Mouse (Mus musculus): Measurements from ENCODE around the gene Atp5d.

The Atp5d gene

GRCm38 (mm10) chr10:80141243-80141642 is 2.8 kb downstream of the Atp5d start:
- peak; percentile 61 for DNase-seq (ENCODE audit: low spot score)

- peak; percentile 56 for DNase-seq (ENCODE audit: low spot score)
Measured at GRCm38 (mm10) chr10:80141786-80142529, 3.5 kb downstream of the Atp5d start.

GRCm38 (mm10) chr10:80142530-80142925 is 4.1 kb downstream of the Atp5d start:
- DNase-seq (ENCODE audit: low spot score) = no peak

GRCm38 (mm10) chr10:80143664-80144063 is 5.2 kb downstream of the Atp5d start:
- DNase-seq (ENCODE audit: low spot score) = no peak

GRCm38 (mm10) chr10:80144159-80144558 is 5.7 kb downstream of the Atp5d start:
- DNase-seq (ENCODE audit: low spot score) = no peak

GRCm38 (mm10) chr10:80144864-80145838 is 6.7 kb downstream of the Atp5d start:
- peak; percentile 53 for DNase-seq (ENCODE audit: low spot score)

GRCm38 (mm10) chr10:80145896-80146295 is 7.5 kb downstream of the Atp5d start:
- no peak for DNase-seq (ENCODE audit: low spot score)

GRCm38 (mm10) chr10:80146568-80147011 is 8.2 kb downstream of the Atp5d start:
- DNase-seq (ENCODE audit: low spot score) = no peak

GRCm38 (mm10) chr10:80147146-80147718 is 8.8 kb downstream of the Atp5d start:
- DNase-seq (ENCODE audit: low spot score) = no peak

GRCm38 (mm10) chr10:80147719-80148601 is 9.5 kb downstream of the Atp5d start, which contains the start of gene Midn:
TSS of gene Midn (plus strand) at chr10:80148272.
- peak; percentile 88 for DNase-seq (ENCODE audit: low spot score)

- DNase-seq (ENCODE audit: low spot score) = peak; percentile 93
Measured at GRCm38 (mm10) chr10:80148610-80149290, 10.3 kb downstream of the Atp5d start.

GRCm38 (mm10) chr10:80149291-80150225 is 11.1 kb downstream of the Atp5d start:
- DNase-seq (ENCODE audit: low spot score) = peak; percentile 88

- DNase-seq (ENCODE audit: low spot score) = peak; percentile 52
Measured at GRCm38 (mm10) chr10:80150226-80151210, 12.1 kb downstream of the Atp5d start.

- peak; percentile 39 for DNase-seq (ENCODE audit: low spot score)
Measured at GRCm38 (mm10) chr10:80151211-80152034, 13.0 kb downstream of the Atp5d start.

GRCm38 (mm10) chr10:80152071-80152872 is 13.8 kb downstream of the Atp5d start:
- DNase-seq (ENCODE audit: low spot score) = peak; percentile 46

GRCm38 (mm10) chr10:80152873-80153260 is 14.4 kb downstream of the Atp5d start:
- DNase-seq (ENCODE audit: low spot score) = no peak

- DNase-seq (ENCODE audit: low spot score) = no peak
Measured at GRCm38 (mm10) chr10:80153713-80154112, 15.3 kb downstream of the Atp5d start.

All from ovary, postnatal 10 days (tissue).